In the genomic region with DNA sequence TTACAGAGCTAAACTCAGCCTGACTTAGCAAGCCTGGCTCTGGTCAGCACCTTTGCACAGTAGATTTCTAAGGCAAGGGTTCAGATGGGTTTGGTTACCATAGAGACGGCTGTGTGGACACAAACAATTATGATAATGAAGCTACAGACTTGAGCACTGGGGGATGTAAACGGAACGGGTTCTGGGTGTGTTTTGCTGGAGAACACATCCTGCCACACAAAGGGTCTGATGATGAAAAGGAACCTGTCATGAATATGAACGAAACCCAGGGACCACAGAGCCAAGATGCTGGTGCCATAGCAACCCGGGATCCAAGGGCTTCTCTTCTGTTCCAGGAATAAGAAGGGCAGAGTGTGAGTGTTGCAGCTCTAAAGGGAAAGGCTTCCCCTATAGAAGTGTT, we compare ENCODE assay signal across 8 mouse cellular contexts. TPM values are rescaled to one million over a fixed set of nuclear protein-coding genes. Genes with fewer than 3 reads are reported as not detected.
A peak's percentile ranks its signal among the peaks of the same experiment; 100 is the strongest.
DNase-seq lines count a peak whose midpoint lies in the region; ATAC-seq and TF ChIP-seq lines count a peak whose summit lies in the region.

Gene Trp53rkb (plus strand): TSS at position 177 of the 400 bp plus-strand sequence.

- H3K79me2 ChIP-seq in MEL (ENCODE audit: control insufficient read depth, insufficient read depth, low read length, poor library complexity) (peaks cover 17% of the 10 kb centered on the region), macrophage (ENCODE audit: inconsistent target) (peaks cover 10% of the 10 kb centered on the region)

- H3K4me3 ChIP-seq in heart, embryonic 16.5 days (ENCODE audit: low read length): peak within 1 kb of the TSS; percentile 87
- H3K4me3 ChIP-seq in MEL (ENCODE audit: control insufficient read depth in 1 of 2, insufficient read depth in 1 of 2, low read depth in 2 of 2, low read length in 2 of 2) (peak within 1 kb of the TSS; percentile 70), macrophage (ENCODE audit: inconsistent target) (peak within 1 kb of the TSS; percentile 45)
- peak within 1 kb of the TSS; percentile 81 for H3K4me3 ChIP-seq in forebrain, embryonic 15.5 days

- H3K9me3 ChIP-seq in heart, embryonic 16.5 days (replicated peaks; ENCODE audit: control insufficient read depth, low read length): 0 out of 2 replicates have a peak, but pooled peaks cover 2% of the 10 kb centered on the region
- H3K9me3 ChIP-seq in MEL (replicated peaks; ENCODE audit: insufficient read depth, low read length): no peaks in the 10 kb centered on the region
- H3K9me3 ChIP-seq in forebrain, embryonic 15.5 days: no peaks in the 10 kb centered on the region

- peaks cover 12% of the 10 kb centered on the region for H3K4me1 ChIP-seq in heart, embryonic 16.5 days (ENCODE audit: control insufficient read depth, insufficient read depth, low read length)
- peaks cover 0 to 15% of the 10 kb centered on the region in 2 experiments; a peak in 3 of 4 replicates for H3K4me1 ChIP-seq in MEL (ENCODE audit: control insufficient read depth in 1 of 2, insufficient read depth in 2 of 2, low read length in 2 of 2)
- H3K4me1 ChIP-seq in forebrain, embryonic 15.5 days: peaks cover 23% of the 10 kb centered on the region

- H3K9ac ChIP-seq in heart, embryonic 16.5 days (ENCODE audit: low read length): peak within 1 kb of the TSS; percentile 90
- peak within 1 kb of the TSS; percentile 77 for H3K9ac ChIP-seq in MEL (ENCODE audit: control insufficient read depth, low read depth, low read length, poor library complexity, severe bottlenecking)
- peak within 1 kb of the TSS; percentile 75 for H3K9ac ChIP-seq in forebrain, embryonic 15.5 days (replicated peaks)

- DNase-seq in heart, adult 8-10 months (ENCODE audit: low spot score): no peak
- no peak for DNase-seq in MEL (ENCODE audit: low read depth, low spot score)
- DNase-seq in adrenal gland, adult 18-20 months (ENCODE audit: low spot score in 2 of 2): no peak
- no peak for DNase-seq in adrenal gland, adult 2 months
- DNase-seq in spleen, postnatal 36 days (ENCODE audit: low spot score in 2 of 2): no peak

- TF ChIP-seq RAD21 in MEL (IDR thresholded peaks at IDR 0.05; ENCODE audit: low read depth, low read length): no peak

- H3K27me3 ChIP-seq in heart, embryonic 16.5 days (ENCODE audit: control insufficient read depth, insufficient read depth, low read length): no peaks in the 10 kb centered on the region
- H3K27me3 ChIP-seq in MEL (ENCODE audit: control insufficient read depth in 1 of 2, insufficient read depth in 2 of 2, low read length in 2 of 2): no peaks in the 10 kb centered on the region
- H3K27me3 ChIP-seq in forebrain, embryonic 15.5 days: no peaks in the 10 kb centered on the region

- peak within 1 kb of the TSS; percentile 88 for H3K27ac ChIP-seq in heart, embryonic 16.5 days (ENCODE audit: low read length)
- peak within 1 kb of the TSS; percentile 71 for H3K27ac ChIP-seq in MEL (ENCODE audit: control insufficient read depth, low read depth, low read length)
- H3K27ac ChIP-seq in forebrain, embryonic 15.5 days (replicated peaks): peak within 1 kb of the TSS; percentile 72
- peak within 1 kb of the TSS; percentile 43 for H3K27ac ChIP-seq in macrophage

- peaks cover 9% of the 10 kb centered on the region for H3K36me3 ChIP-seq in heart, embryonic 16.5 days (ENCODE audit: control insufficient read depth, insufficient read depth)
- peaks cover 0 to 3% of the 10 kb centered on the region in 2 experiments; a peak in 1 of 4 replicates for H3K36me3 ChIP-seq in MEL (ENCODE audit: control insufficient read depth in 1 of 2, insufficient read depth in 2 of 2, low read length in 2 of 2)
- peaks cover 15% of the 10 kb centered on the region; the same call in 1 of the 2 replicates for H3K36me3 ChIP-seq in forebrain, embryonic 15.5 days
- H3K36me3 ChIP-seq in macrophage (ENCODE audit: inconsistent target): no peaks in the 10 kb centered on the region; the same call in 1 of the 2 replicates

- no peak for TF ChIP-seq EP300 in MEL (IDR thresholded peaks at IDR 0.05; ENCODE audit: low read depth in 1 of 2, low read length in 2 of 2)

- WGBS in heart, embryonic 16.5 days: 74% methylated on average over 5 of the region's 5 CpGs
- 14% methylated on average over 5 of the region's 5 CpGs for WGBS in forebrain, embryonic 15.5 days
- WGBS in macrophage (ENCODE audit: missing documents): 93% methylated on average over 5 of the region's 5 CpGs

- no peak for TF ChIP-seq POLR2A in MEL (IDR thresholded peaks at IDR 0.05; ENCODE audit: control insufficient read depth in 1 of 2, insufficient read depth in 1 of 2, low read depth in 1 of 2, low read length in 2 of 2, poor library complexity in 1 of 2)

- no peak for ATAC-seq in heart, embryonic 16.5 days (replicated peaks; ENCODE audit: extremely low read depth, insufficient read depth, low FRiP score)
- ATAC-seq in forebrain, embryonic 15.5 days (replicated peaks): peak; percentile 42

- TF ChIP-seq CTCF in MEL (IDR thresholded peaks at IDR 0.05 in 2 of 3, conservative IDR thresholded peaks at IDR 0.05 in 1 of 3; ENCODE audit: control insufficient read depth in 1 of 3, insufficient read depth in 1 of 3, low read depth in 2 of 3, low read length in 3 of 3, poor library complexity in 1 of 3, severe bottlenecking in 1 of 3): no peak

- peak within 1 kb of the TSS; percentile 88 for H3K4me2 ChIP-seq in heart, embryonic 16.5 days (ENCODE audit: low read depth, low read length)
- peak within 1 kb of the TSS; percentile 61 for H3K4me2 ChIP-seq in forebrain, embryonic 15.5 days (replicated peaks)

TF ChIP-seq in MEL, 35 proteins besides CTCF, POLR2A, EP300 and RAD21:
- TF ChIP-seq SMC3 (IDR thresholded peaks at IDR 0.05; ENCODE audit: low read depth, low read length): no peak
- no peak for TF ChIP-seq E2F4 (IDR thresholded peaks at IDR 0.05; ENCODE audit: borderline replicate concordance, low read depth, low read length)
- no peak for TF ChIP-seq ZC3H11A (IDR thresholded peaks at IDR 0.05; ENCODE audit: low read depth, low read length)
- TF ChIP-seq GATA1 (IDR thresholded peaks at IDR 0.05; ENCODE audit: low read depth, low read length): no peak
- TF ChIP-seq MAFK (IDR thresholded peaks at IDR 0.05; ENCODE audit: borderline replicate concordance, low read depth, low read length): no peak
- TF ChIP-seq MEF2A (IDR thresholded peaks at IDR 0.05; ENCODE audit: extremely low read depth, insufficient replicate concordance, low read depth, low read length, poor library complexity, severe bottlenecking): no peak

RNA-seq across cellular contexts. Expression of gene Trp53rkb, which starts in this region (rescaled TPM):
- polyA plus RNA-seq in heart, embryonic 16.5 days (2015; fragmentation: Nextera tagmentation; extraction: Ambion mirVana): 4.3 and 4.8 TPM in 2 replicates
- total RNA-seq in heart, adult 8-10 months (2022): 1 to 10 TPM; 1.3 to 3.2 (median 1.9) TPM
- total RNA-seq in MEL (2012; rRNA removed): 7.6 and 8.9 TPM in 2 replicates
- polyA plus RNA-seq in MEL (2012; ENCODE audit: insufficient read depth in 1 of 2, insufficient read length in 2 of 2, low read depth in 1 of 2, low replicate concordance in 2 of 2, missing spikeins in 1 of 2) (1 to 10 TPM in 1 of 2 experiments, not detected in 1; 6.8 TPM), macrophage (2018) (0.82 to 1.9 TPM (median 1.2 TPM) in 3 replicates)
- polyA plus RNA-seq in forebrain, embryonic 15.5 days (2015; fragmentation: Nextera tagmentation; extraction: Ambion mirVana): 8.2 and 9.8 TPM in 2 replicates
- total RNA-seq in macrophage (2018; cell fraction: chromatin; rRNA removed): 10 to 100 TPM in 1 of 26 experiments, 1 to 10 TPM in 23, under 1 TPM in 2; 0.65 to 14.7 (median 4.1) TPM
- total RNA-seq in macrophage (2018; cell fraction: cytosol; rRNA removed): 1 to 10 TPM in 20 of 26 experiments, under 1 TPM in 6; 0.61 to 3.2 (median 1.4) TPM
- 10 to 100 TPM in 1 of 26 experiments, 1 to 10 TPM in 23, under 1 TPM in 2; 0.80 to 10.0 (median 3.7) TPM for total RNA-seq in macrophage (2018; cell fraction: nucleus; rRNA removed)
- 1 to 10 TPM; 4.2 to 5.7 TPM for total RNA-seq in adrenal gland, adult 18-20 months (2021)
- 1 to 10 TPM; 3.6 to 3.9 TPM for total RNA-seq in adrenal gland, adult 2 months (2021)
- polyA plus RNA-seq in adrenal gland, adult 2 months (2012; rRNA removed): 2.7 and 4.5 TPM in 2 replicates
